Mouse (Mus musculus) macrophage (primary cell): ENCODE results near the gene Sema3a. TPM values are rescaled to one million over a fixed set of nuclear protein-coding genes. Genes with fewer than 3 reads are reported as not detected.

Experiments used
- H3K27ac ChIP-seq: fragments of 350-480 bp; formaldehyde crosslinking; 2 replicates; pipeline ENCODE4 v1.9.0; 2021
- H3K36me3 ChIP-seq: fragments of 350-480 bp; formaldehyde crosslinking; 2 replicates; pipeline ENCODE4 v1.9.0; 2021; ENCODE audit errors: inconsistent target
- H3K4me3 ChIP-seq: fragments of 350-480 bp; formaldehyde crosslinking; 2 replicates; pipeline ENCODE4 v1.9.0; 2021; ENCODE audit errors: inconsistent target
- H3K79me2 ChIP-seq: fragments of 350-480 bp; formaldehyde crosslinking; 2 replicates; pipeline ENCODE4 v1.9.0; 2021; ENCODE audit errors: inconsistent target
- WGBS: methylation state at CpG from one replicate; pipeline ENCODE4 v1.1.7; 2026; ENCODE audit warnings: inconsistent platforms; ENCODE audit not compliant: missing documents; 5-methylcytosine and 5-hydroxymethylcytosine counted together
- polyA plus RNA-seq: library from polyadenylated mRNA; stranded (reverse); fragments of 250-400 nt; gene quantifications from 3 replicates; pipeline ENCODE4 v1.2.4, GENCODE M21; 2018; ENCODE audit warnings: inconsistent platforms

Gene Sema3a
- polyA plus RNA-seq, 1 experiment from 2014 or later = not detected

DNA sequence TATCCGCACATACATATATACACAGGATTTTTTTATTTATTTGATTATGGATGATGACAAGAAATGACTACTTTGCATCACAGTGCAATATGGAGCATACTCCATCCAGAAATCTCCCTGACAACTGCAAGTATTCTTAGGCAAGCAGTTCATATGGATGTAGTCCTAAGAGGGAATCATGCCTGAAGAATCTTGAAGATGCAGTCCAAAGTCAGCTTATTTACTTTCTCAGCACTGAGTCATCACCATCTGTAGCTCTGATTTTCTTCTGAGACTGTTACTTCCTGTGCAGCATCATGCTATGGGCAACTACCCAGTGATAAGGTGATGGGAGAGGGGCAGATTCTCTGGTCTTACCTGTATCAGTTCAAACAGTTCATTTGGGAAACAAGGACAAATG is 229.7 kb downstream of the Sema3a start:
- Histone ChIP-seq H3K27ac (no peak overlapping the region), H3K79me2 (no peaks in the 10 kb centered on the region), H3K4me3 (no peak overlapping the region), H3K36me3 (no peaks in the 10 kb centered on the region)
- WGBS = 83% methylated on average over 1 of the region's 1 CpGs

DNA sequence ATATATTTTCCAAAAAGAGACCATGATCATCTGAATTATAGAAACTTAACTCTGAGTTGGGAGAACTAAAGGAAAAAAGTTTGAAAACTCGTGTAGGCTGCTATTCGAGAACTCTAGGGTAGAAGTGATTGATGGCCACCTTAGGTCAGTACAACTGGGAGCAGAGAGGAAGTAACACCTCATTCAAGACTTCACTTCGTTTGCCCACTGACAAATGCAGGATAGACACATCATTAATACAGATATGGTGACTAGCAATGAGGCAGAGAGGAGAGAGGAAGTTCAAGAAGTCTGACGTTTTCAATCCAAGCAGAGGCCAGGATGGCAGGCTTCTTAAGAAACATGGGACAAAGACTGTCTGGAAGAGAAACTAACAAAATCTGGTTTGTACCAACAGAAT is 233.6 kb downstream of the Sema3a start:
- Histone ChIP-seq H3K79me2 (no peaks in the 10 kb centered on the region), H3K27ac (no peak overlapping the region), H3K36me3 (no peaks in the 10 kb centered on the region), H3K4me3 (no peak overlapping the region)
- WGBS = 27% methylated on average over 4 of the region's 4 CpGs

DNA sequence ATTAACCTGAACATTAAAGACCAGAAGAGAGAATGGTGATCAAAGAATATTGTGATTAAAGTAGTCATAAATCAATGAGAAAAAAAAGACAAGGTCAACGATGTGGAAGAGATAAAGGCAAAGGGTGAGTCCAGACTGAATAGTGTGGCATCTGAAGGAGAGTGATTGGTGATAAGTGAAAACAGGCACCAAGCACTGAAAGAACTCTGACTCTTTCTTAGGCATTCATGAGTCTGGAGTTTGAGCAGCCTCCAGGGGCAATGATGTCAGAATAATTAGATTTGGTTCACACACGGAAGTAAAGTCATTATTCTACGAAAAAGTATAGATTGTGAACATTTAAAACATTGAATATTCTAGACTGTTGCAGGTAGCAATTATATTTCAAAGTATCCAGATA is 235.5 kb downstream of the Sema3a start:
- no peak overlapping the region for H3K27ac ChIP-seq
- H3K79me2 ChIP-seq = no peaks in the 10 kb centered on the region
- 82% methylated on average over 3 of the region's 3 CpGs for WGBS
- H3K36me3 ChIP-seq = no peaks in the 10 kb centered on the region
- H3K4me3 ChIP-seq = no peak overlapping the region

DNA sequence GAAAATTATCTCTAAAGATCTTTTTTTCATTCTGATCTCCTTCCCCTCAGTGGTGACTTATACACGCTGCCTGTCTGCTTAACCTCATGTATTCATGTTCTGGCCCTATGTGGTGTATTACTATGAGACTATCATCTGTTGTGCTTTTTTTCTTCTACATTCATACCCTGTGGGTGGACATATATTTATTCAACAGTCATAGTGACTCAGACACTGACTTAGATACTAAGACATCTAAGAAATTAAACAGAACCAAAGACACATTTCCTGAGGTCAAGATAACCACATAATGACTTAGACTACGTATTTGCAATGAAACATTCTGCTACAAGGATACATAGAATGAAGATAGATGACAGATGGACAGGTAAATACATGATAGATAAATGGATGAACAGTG is 239.9 kb downstream of the Sema3a start:
- Histone ChIP-seq H3K27ac (no peak overlapping the region), H3K79me2 (no peaks in the 10 kb centered on the region), H3K4me3 (no peak overlapping the region), H3K36me3 (no peaks in the 10 kb centered on the region)
- WGBS = 76% methylated on average over 2 of the region's 2 CpGs

DNA sequence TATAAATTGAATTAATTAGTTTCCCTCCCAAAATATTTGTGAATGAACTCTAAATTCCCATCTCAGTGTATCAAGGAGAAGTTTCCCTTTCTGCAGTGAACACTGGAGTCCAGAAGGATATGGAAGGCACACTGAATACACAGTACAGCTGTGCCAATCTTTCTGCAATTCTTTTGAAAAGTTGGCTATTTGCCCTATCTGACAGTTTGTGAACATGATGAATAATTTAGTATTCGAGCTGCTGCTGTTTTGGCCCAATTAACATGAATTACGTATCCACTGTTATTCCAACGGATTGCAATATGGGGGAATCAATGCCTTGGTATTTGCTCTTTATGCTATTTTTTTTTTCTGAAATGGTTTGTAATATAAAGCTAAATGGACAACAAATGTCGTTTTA is 254.0 kb downstream of the Sema3a start:
- Histone ChIP-seq H3K79me2 (no peaks in the 10 kb centered on the region), H3K27ac (no peak overlapping the region), H3K4me3 (no peak overlapping the region), H3K36me3 (no peaks in the 10 kb centered on the region)
- 70% methylated on average over 4 of the region's 4 CpGs for WGBS

DNA sequence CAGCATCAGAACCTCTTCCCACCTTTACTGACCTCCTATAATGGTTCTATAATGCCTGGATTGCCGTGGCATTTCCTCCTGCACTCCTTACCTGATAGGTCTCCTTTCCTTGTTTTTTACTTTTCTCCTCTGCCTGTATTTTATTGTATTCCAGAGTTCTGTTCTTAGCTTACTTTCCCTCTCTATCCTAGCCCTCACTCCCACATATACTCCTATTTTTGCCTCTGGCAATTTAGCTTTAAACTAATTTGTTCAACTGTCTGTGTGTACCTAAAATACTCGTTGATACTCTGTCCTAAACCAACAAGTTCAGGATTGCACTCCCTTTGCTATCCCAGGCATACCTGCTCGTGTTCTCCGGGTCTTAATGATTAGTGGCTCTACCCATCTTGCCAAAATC is 258.8 kb downstream of the Sema3a start:
- Histone ChIP-seq H3K4me3 (no peak overlapping the region), H3K27ac (no peak overlapping the region), H3K36me3 (no peaks in the 10 kb centered on the region), H3K79me2 (no peaks in the 10 kb centered on the region)
- 86% methylated on average over 4 of the region's 4 CpGs for WGBS

DNA sequence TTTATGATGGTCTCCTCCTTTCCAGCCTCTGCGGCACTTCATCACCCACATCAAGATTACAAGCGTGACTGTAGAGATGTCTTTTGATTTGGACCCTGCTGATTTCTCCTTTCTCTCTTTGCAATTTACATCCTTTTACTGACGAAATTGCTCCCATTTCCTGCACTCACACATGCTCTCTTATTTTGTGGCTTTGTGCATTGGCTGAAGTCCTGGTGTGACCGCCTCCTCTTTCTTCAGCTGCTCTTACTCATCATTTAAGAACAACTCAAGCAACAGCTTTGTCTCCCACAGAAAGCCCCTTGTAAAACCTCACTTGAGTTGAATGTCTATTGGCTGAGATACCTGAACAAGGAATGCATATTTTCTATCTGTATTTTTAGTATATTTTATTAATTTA is 259.5 kb downstream of the Sema3a start:
- H3K36me3 ChIP-seq = no peaks in the 10 kb centered on the region
- no peak overlapping the region for H3K4me3 ChIP-seq
- WGBS = 69% methylated on average over 4 of the region's 4 CpGs
- H3K79me2 ChIP-seq = no peaks in the 10 kb centered on the region
- no peak overlapping the region for H3K27ac ChIP-seq

DNA sequence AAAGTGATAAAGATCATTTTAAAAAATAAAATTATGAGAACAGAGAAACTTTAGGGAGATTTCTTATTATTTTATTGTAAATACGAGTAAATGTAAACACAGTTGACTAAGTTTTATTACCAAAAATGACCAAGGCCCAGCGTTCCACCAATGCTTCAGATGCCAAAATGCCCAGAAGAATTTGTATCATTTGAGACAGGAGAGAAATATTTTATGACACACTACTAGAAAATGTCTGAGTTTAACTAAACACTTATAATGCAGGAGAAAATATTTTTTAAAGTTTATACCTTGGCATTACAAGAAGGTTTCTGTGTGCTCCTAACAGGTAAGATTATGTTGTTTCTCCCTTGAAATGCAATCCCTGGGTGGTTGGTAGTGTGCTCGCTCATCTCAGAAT is 261.4 kb downstream of the Sema3a start:
- H3K79me2 ChIP-seq = no peaks in the 10 kb centered on the region
- no peaks in the 10 kb centered on the region for H3K36me3 ChIP-seq
- H3K27ac ChIP-seq = no peak overlapping the region
- WGBS = 88% methylated on average over 3 of the region's 3 CpGs
- no peak overlapping the region for H3K4me3 ChIP-seq

DNA sequence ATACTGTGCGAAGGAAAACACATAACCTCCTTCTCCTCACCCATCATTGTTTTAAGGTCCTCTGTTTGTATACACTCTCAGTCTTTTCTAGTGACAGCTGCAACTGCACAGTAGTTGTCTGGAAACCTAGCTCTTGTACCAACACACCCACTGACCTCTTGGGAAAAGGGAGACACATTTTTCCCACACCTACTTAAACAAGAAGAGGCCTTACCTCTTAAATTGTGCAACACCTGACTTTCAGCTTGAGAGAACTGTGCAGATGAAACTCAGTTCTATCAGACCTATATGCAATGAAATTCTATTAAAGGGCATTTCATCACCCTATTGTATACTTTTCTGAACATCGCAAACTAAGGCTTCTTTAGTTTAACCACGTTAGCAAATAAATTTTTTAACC is 262.5 kb downstream of the Sema3a start:
- H3K27ac ChIP-seq = no peak overlapping the region
- H3K36me3 ChIP-seq = no peaks in the 10 kb centered on the region
- 90% methylated on average over 3 of the region's 3 CpGs for WGBS
- no peaks in the 10 kb centered on the region for H3K79me2 ChIP-seq
- H3K4me3 ChIP-seq = no peak overlapping the region

DNA sequence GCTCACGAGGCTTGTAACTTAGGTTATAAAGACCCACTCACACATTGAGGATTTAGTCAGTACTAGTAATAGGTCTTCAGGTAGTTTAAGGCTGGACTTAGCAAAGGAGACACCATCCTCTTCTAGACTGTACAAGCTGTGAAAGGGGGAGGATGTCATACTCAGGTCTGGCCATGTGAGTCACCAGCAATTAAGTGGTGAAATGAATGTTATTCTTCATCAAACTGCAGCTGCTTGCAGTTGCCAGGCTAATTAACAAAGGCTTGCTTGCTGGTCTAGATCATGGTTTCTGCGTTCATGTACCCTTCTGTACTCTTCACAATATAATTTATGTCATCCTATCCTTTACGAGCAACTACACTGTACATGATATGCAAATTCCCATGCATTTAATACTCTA is 264.8 kb downstream of the Sema3a start:
- no peaks in the 10 kb centered on the region for H3K36me3 ChIP-seq
- H3K27ac ChIP-seq = no peak overlapping the region
- 96% methylated on average over 3 of the region's 3 CpGs for WGBS
- no peak overlapping the region for H3K4me3 ChIP-seq
- no peaks in the 10 kb centered on the region for H3K79me2 ChIP-seq

DNA sequence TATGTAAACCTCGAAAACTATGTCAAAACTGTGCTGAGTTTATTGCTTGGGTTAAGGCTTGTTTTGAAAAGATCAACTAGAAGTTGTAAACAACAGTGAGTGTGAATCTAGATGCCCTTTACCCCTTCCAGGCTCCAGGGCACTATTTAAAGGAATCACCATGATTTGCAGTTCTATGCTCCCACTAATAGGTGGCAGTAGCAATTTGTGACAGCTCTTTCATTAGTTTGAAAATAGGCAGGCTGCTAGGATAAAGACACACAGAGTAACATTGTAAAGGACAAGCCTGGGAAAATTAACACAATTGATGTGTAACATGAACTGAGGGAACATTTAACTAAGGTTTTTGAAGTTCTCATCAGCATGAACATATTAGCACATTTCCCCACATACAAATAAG is 280.2 kb downstream of the Sema3a start:
- H3K4me3 ChIP-seq = no peak overlapping the region

DNA sequence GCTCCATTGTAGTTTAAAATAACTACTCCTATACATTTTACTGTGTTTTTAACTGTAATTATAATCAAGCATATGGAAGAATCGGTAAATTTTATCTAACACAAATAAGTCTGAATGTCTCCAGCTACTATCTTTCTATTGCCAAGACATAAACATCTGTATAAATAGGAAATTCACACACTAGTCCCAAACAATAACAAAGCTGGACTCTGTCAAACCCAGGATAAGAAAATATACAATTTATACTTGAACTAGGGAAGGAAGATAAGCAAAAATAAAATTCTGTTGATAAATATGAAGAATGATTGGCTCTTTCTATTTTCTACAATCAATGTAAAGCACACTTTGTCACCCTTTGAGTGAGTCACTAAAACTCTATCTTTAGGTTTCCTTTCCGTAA is 280.9 kb downstream of the Sema3a start:
- Histone ChIP-seq H3K27ac (no peak overlapping the region), H3K4me3 (no peak overlapping the region), H3K36me3 (no peaks in the 10 kb centered on the region), H3K79me2 (no peaks in the 10 kb centered on the region)
- WGBS = 90% methylated on average over 2 of the region's 2 CpGs

More for the DNA sequence above, 280.2 kb downstream of the Sema3a start:
- H3K27ac ChIP-seq = no peak overlapping the region
- H3K79me2 ChIP-seq = no peaks in the 10 kb centered on the region
- 24% methylated on average over 1 of the region's 1 CpGs for WGBS
- H3K36me3 ChIP-seq = no peaks in the 10 kb centered on the region

DNA sequence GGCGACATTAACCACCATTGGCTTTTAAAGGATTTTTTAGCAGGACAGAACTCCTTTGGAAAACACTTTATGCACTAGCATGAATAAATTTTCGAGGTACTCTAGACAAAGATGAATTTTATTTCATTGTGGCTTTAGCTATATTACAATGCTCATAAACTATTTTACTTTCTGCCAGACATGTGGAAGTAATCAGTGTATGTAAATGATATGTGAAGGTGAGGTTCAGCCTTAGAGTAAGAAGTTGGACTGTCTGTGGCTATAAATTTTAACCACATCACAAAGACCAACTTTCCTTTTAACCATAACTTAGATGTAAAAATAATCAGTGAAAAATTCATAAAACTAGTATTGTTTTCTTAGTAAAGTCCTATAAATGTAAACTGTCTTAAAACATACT is 286.7 kb downstream of the Sema3a start:
- Histone ChIP-seq H3K79me2 (no peaks in the 10 kb centered on the region), H3K36me3 (no peaks in the 10 kb centered on the region), H3K4me3 (no peak overlapping the region), H3K27ac (no peak overlapping the region)
- WGBS = 68% methylated on average over 2 of the region's 2 CpGs

DNA sequence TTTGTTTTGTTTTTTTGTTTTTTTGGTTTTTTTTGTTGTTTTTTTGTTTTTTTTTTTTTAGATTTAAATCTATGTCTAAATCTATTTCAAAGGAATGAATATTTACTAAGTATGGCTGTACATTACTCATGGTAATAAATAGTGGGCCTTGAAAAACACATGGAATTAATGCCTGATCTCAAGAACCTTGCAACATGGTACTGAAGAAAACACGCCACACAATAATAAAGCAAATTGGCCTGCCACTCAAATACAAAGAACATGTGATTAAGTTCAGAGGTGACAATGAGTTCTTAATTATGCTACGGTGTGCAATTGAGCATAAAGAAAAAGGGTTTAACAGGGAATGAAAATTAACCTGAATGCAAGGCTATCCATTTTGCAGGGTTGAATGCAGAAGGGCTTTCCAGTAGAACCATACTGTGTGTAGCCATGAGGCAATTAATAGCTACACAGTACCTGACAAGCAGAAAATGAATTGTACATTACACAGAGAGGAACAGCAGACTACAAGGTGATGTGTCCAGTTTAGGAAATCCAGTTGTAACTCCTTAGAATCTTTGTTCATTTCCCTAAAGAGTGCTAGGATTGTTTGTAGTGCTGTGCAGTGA is 288.8 kb downstream of the Sema3a start:
- 92% methylated on average over 2 of the region's 2 CpGs for WGBS
- H3K79me2 ChIP-seq = no peaks in the 10 kb centered on the region
- H3K36me3 ChIP-seq = no peaks in the 10 kb centered on the region
- no peak overlapping the region for H3K4me3 ChIP-seq
- H3K27ac ChIP-seq = no peak overlapping the region

DNA sequence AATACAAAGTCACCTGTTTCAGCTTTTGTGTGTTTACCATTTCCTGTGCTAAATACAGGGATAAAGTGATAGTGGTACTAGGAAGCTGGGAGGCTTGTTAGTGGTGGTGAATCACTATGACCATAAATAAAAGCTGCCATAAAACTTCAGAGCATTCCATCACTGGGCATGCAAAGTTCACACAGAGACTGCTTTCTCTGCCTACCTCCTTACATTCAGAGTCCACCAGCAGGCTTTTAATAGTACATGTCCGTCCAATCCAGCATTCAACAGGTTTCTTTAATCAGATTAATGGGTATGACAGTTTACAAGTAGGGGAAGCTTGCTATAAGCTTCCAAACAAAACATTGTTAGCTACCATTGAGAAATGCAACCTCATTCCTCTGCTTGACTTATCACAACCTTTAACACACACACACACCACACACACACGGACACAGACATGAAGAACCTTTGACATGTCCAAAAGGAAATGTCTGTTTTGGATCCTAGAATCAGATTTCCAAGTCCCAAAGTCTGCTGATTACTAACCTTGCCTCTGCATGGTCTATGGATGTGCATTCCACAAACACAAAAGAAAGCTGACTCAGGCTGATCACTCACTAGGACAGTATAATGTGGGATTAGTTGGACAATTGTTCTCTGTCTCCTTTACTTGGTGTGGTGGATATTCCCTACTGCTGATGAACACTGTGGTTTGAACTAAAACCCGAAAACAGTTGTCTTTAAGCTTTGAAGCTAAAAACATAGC is 291.9 kb downstream of the Sema3a start:
- Histone ChIP-seq H3K4me3 (no peak overlapping the region), H3K27ac (no peak overlapping the region), H3K79me2 (no peaks in the 10 kb centered on the region), H3K36me3 (no peaks in the 10 kb centered on the region)
- 83% methylated on average over 3 of the region's 3 CpGs for WGBS
